Mouse (Mus musculus): ENCODE data around the gene Exoc6b. TPM values are rescaled to one million over a fixed set of nuclear protein-coding genes. Genes with fewer than 3 reads are reported as not detected.

Exoc6b gene
- total RNA-seq, 1 experiment from 2014 or later, result 17.5 TPM

- ATAC-seq (replicated peaks in 1 of 2; ENCODE audit: insufficient read depth in 1 of 2, low FRiP score in 2 of 2, low TSS enrichment in 1 of 2, low read depth in 1 of 2, poor library complexity in 2 of 2, severe bottlenecking in 2 of 2), result no peak
These were observed 270.6 kb downstream of the Exoc6b start for GRCm38 (mm10) chr6:84798736-84799135.

GRCm38 (mm10) chr6:84783994-84784393 is 285.3 kb downstream of the Exoc6b start:
- no peak for ATAC-seq (replicated peaks in 1 of 2; ENCODE audit: insufficient read depth in 1 of 2, low FRiP score in 2 of 2, low TSS enrichment in 1 of 2, low read depth in 1 of 2, poor library complexity in 2 of 2, severe bottlenecking in 2 of 2)

- ATAC-seq (replicated peaks in 1 of 2; ENCODE audit: insufficient read depth in 1 of 2, low FRiP score in 2 of 2, low TSS enrichment in 1 of 2, low read depth in 1 of 2, poor library complexity in 2 of 2, severe bottlenecking in 2 of 2), result no peak
These were observed 289.3 kb downstream of the Exoc6b start for GRCm38 (mm10) chr6:84779987-84780386.

GRCm38 (mm10) chr6:84778970-84779369 is 290.3 kb downstream of the Exoc6b start:
- no peak for ATAC-seq (replicated peaks in 1 of 2; ENCODE audit: insufficient read depth in 1 of 2, low FRiP score in 2 of 2, low TSS enrichment in 1 of 2, low read depth in 1 of 2, poor library complexity in 2 of 2, severe bottlenecking in 2 of 2)

GRCm38 (mm10) chr6:84775908-84776307 is 293.4 kb downstream of the Exoc6b start:
- no peak for ATAC-seq (replicated peaks in 1 of 2; ENCODE audit: insufficient read depth in 1 of 2, low FRiP score in 2 of 2, low TSS enrichment in 1 of 2, low read depth in 1 of 2, poor library complexity in 2 of 2, severe bottlenecking in 2 of 2)

GRCm38 (mm10) chr6:84755266-84755665 is 314.0 kb downstream of the Exoc6b start:
- no peak for ATAC-seq (replicated peaks in 1 of 2; ENCODE audit: insufficient read depth in 1 of 2, low FRiP score in 2 of 2, low TSS enrichment in 1 of 2, low read depth in 1 of 2, poor library complexity in 2 of 2, severe bottlenecking in 2 of 2)

- ATAC-seq (replicated peaks in 1 of 2; ENCODE audit: insufficient read depth in 1 of 2, low FRiP score in 2 of 2, low TSS enrichment in 1 of 2, low read depth in 1 of 2, poor library complexity in 2 of 2, severe bottlenecking in 2 of 2), result 0 out of 4 replicates have a peak, but pooled peaks have one; percentile 37 to 48
These were observed 316.4 kb downstream of the Exoc6b start for GRCm38 (mm10) chr6:84752806-84753420.

GRCm38 (mm10) chr6:84751409-84751808 is 317.9 kb downstream of the Exoc6b start:
- no peak for ATAC-seq (replicated peaks in 1 of 2; ENCODE audit: insufficient read depth in 1 of 2, low FRiP score in 2 of 2, low TSS enrichment in 1 of 2, low read depth in 1 of 2, poor library complexity in 2 of 2, severe bottlenecking in 2 of 2)

- ATAC-seq (replicated peaks in 1 of 2; ENCODE audit: insufficient read depth in 1 of 2, low FRiP score in 2 of 2, low TSS enrichment in 1 of 2, low read depth in 1 of 2, poor library complexity in 2 of 2, severe bottlenecking in 2 of 2), result no peak
These were observed 322.4 kb downstream of the Exoc6b start for GRCm38 (mm10) chr6:84746847-84747395.

- ATAC-seq (replicated peaks in 1 of 2; ENCODE audit: insufficient read depth in 1 of 2, low FRiP score in 2 of 2, low TSS enrichment in 1 of 2, low read depth in 1 of 2, poor library complexity in 2 of 2, severe bottlenecking in 2 of 2), result no peak
These were observed 323.0 kb downstream of the Exoc6b start for GRCm38 (mm10) chr6:84746193-84746846.

GRCm38 (mm10) chr6:84745570-84745969 is 323.7 kb downstream of the Exoc6b start:
- ATAC-seq (replicated peaks in 1 of 2; ENCODE audit: insufficient read depth in 1 of 2, low FRiP score in 2 of 2, low TSS enrichment in 1 of 2, low read depth in 1 of 2, poor library complexity in 2 of 2, severe bottlenecking in 2 of 2), result no peak

GRCm38 (mm10) chr6:84742227-84742626 is 327.1 kb downstream of the Exoc6b start:
- peak; percentile 56 to 65 for ATAC-seq (replicated peaks in 1 of 2; ENCODE audit: insufficient read depth in 1 of 2, low FRiP score in 2 of 2, low TSS enrichment in 1 of 2, low read depth in 1 of 2, poor library complexity in 2 of 2, severe bottlenecking in 2 of 2)

- ATAC-seq (replicated peaks in 1 of 2; ENCODE audit: insufficient read depth in 1 of 2, low FRiP score in 2 of 2, low TSS enrichment in 1 of 2, low read depth in 1 of 2, poor library complexity in 2 of 2, severe bottlenecking in 2 of 2), result peak; percentile 80 to 93
These were observed 332.4 kb downstream of the Exoc6b start for GRCm38 (mm10) chr6:84736942-84737341.

GRCm38 (mm10) chr6:84726876-84727275 is 342.4 kb downstream of the Exoc6b start:
- no peak for ATAC-seq (replicated peaks in 1 of 2; ENCODE audit: insufficient read depth in 1 of 2, low FRiP score in 2 of 2, low TSS enrichment in 1 of 2, low read depth in 1 of 2, poor library complexity in 2 of 2, severe bottlenecking in 2 of 2)

- no peak for ATAC-seq (replicated peaks in 1 of 2; ENCODE audit: insufficient read depth in 1 of 2, low FRiP score in 2 of 2, low TSS enrichment in 1 of 2, low read depth in 1 of 2, poor library complexity in 2 of 2, severe bottlenecking in 2 of 2)
These were observed 356.1 kb downstream of the Exoc6b start for GRCm38 (mm10) chr6:84713171-84713570.

GRCm38 (mm10) chr6:84710831-84711230 is 358.5 kb downstream of the Exoc6b start:
- no peak for ATAC-seq (replicated peaks in 1 of 2; ENCODE audit: insufficient read depth in 1 of 2, low FRiP score in 2 of 2, low TSS enrichment in 1 of 2, low read depth in 1 of 2, poor library complexity in 2 of 2, severe bottlenecking in 2 of 2)

GRCm38 (mm10) chr6:84708631-84709030 is 360.7 kb downstream of the Exoc6b start:
- no peak for ATAC-seq (replicated peaks in 1 of 2; ENCODE audit: insufficient read depth in 1 of 2, low FRiP score in 2 of 2, low TSS enrichment in 1 of 2, low read depth in 1 of 2, poor library complexity in 2 of 2, severe bottlenecking in 2 of 2)

- no peak for ATAC-seq (replicated peaks in 1 of 2; ENCODE audit: insufficient read depth in 1 of 2, low FRiP score in 2 of 2, low TSS enrichment in 1 of 2, low read depth in 1 of 2, poor library complexity in 2 of 2, severe bottlenecking in 2 of 2)
These were observed 369.7 kb downstream of the Exoc6b start for GRCm38 (mm10) chr6:84699579-84699978.

- ATAC-seq (replicated peaks in 1 of 2; ENCODE audit: insufficient read depth in 1 of 2, low FRiP score in 2 of 2, low TSS enrichment in 1 of 2, low read depth in 1 of 2, poor library complexity in 2 of 2, severe bottlenecking in 2 of 2), result no peak
These were observed 371.0 kb downstream of the Exoc6b start for GRCm38 (mm10) chr6:84698288-84698673.

Measured in hematopoietic stem cell, adult 5-6 weeks (primary cell).